Mouse (Mus musculus) urinary bladder, postnatal 25 days (tissue): ENCODE results near the gene Hspa4.
A peak's percentile ranks its signal among the peaks of the same experiment; 100 is the strongest.
"Not testable (repeated sequence)": the region's sequence is repeated elsewhere in the genome, so short reads cannot be mapped to it uniquely, and the experiment has no call there.

Source experiments
- DNase-seq: peaks from one replicate; pipeline ENCODE4 v3.0.0; 2022; ENCODE audit warnings: low spot score

The Hspa4 gene

DNA sequence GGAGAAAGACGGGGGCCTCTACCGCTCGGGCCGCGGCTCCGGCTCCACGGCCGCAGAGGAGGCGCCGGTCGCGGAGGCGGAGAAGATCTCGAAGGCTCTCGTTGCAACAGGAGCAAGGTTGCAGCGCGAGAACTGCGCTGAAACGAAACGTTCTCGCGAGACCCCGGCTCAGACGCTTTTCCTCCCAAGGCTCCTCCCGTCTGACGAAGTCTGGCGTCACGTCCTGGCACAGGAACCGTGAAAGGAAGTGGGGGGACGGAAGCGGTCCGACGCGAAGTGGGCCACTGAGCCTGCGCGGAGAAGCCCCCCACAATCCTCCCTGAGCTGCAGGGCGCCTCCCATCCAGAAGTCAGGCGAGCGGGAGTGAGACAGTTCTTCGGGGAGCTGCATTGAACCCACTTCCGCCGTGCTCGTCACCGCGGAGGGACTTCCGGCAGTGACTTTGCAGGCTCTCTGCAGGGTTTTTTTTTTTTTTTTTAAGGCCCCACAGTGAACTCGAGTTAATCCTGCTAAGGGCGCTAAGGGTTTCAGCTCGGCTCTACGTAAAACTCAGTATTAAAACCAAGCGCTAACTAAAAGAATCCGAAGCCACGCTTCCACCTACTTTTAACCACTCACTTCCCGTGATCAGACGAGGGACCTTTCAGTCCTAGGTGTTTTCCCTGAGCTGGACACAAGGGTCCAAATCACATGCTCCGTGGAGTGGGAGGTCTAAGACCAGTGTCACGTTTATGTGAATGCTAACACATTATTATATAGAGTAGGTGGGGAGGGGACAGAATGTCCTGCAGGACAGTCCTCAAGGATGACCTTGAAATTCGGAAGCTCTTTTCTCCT, at the start of gene Hspa4:
Gene Hspa4, minus strand, starts transcription at position 128 of the 837 bp plus-strand sequence.
- peak; percentile 99 for DNase-seq

DNA sequence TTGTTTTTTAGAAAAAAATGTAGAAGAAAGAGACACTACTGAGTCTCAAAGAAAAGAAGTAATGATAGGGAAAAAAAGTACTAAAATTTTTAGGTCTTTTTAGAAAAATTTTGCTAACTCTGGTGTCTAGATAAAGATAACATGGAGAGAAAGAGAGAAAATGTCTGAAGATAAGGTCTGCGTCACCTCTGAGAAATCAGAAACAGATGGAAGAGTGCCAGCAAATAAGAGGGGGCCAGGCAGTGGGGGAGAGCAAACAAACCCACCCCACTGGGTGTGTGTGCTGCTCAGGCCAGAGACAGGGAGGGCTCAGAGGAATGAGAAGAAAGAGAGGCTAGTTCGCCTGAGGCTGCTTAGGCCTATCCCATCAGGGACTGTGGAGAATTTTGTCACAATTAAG, 45.5 kb upstream of the Hspa4 start:
- DNase-seq = no peak

GRCm38 (mm10) chr11:53345328-53345727, 45.1 kb upstream of the Hspa4 start:
- no peak for DNase-seq

DNA sequence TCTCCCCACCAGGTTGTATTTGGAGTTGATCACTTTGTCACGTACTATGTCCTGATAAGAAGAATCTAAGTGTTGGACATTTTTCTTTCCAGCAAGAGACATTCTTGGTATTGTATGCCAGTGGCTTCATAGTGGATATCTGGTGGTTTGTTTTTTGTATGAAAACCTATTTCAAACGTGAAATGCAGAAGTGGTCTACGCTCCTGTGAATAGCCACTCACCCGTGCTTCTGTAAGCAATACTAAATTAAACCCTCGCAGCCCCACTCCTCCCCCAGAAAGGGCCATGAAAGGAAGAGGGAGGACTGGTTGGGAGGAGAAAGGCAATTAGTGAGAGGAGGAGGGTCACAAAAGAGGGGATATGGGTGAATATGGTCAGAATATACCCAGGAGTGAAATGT, 42.5 kb upstream of the Hspa4 start:
- no peak for DNase-seq

GRCm38 (mm10) chr11:53341019-53341418, 40.8 kb upstream of the Hspa4 start:
- DNase-seq = not testable (repeated sequence)

DNA sequence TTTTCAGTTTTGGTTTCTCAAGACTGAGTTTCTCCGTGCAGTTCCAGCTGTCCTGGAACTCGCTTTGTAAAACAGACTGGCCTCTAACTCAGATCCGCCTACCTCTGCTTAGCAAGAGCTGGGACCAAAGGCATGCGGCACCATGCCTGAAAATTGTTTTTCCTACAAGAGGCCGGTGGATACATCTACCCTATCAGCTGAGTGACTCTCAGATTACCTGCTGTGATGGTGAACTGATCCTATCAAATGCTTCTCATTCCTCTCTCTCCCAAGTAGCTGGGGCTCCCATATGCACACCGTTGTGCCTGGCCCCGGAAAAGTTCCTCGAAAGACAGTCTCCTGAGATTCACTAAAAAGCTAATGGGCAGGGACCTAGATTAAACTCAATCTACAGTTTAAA, 37.4 kb upstream of the Hspa4 start:
- DNase-seq = no peak

DNA sequence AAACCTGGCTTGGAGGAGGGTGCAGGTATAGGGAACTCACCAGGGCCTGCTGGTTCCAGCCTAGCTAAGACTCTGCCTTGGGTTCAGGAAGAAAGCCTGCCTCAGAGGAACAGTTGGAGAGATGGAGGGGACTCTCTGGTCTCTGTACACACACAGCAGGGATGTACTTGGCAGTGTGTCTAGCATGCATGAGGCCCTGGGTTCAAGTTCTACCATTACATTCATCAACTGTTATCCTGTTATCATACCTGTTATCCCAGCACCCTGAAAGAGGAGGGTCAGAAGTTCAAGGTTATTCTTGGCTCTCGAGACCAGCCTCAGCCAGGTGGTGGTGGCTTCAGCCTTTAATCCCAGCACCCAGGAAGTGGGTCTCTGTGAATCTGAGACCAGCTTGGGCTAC, 36.7 kb upstream of the Hspa4 start:
- no peak for DNase-seq

- no peak for DNase-seq
Observed at GRCm38 (mm10) chr11:53336182-53336571, 35.9 kb upstream of the Hspa4 start.

GRCm38 (mm10) chr11:53335505-53336181, 35.4 kb upstream of the Hspa4 start:
- DNase-seq = no peak

DNA sequence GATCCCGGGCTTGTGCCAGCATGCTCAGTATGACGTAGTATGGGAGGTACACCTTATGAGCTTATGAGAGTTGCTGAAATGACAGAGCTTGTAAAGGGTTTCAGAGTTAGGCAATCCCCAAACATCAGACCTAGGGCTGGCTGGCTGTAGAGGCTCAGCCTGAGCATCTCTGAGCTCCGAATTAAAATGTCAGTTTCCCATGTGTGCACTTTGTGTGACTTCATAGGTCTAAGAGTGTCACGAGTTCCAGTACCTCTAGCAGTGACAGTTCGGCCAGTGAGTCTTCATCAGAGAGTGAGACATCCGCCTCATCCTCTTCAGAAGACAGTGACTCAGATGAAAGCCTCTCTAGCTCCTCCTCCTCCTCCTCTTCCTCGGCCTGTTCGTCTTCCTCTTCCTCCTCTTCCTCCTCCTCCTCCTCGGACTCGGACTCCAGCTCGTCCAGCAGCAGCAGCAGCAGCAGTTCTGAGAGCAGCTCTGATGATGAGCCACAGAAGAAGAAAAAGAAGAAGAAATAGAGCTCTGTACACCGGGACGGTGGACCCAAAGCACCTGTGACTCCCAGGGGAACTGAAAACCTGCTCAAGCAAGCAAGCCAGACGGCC, 31.9 kb upstream of the Hspa4 start:
- DNase-seq = no peak

GRCm38 (mm10) chr11:53331121-53331520, 30.9 kb upstream of the Hspa4 start:
- DNase-seq = no peak

- no peak for DNase-seq
Observed at GRCm38 (mm10) chr11:53330325-53330724, 30.1 kb upstream of the Hspa4 start.

- peak; percentile 81 for DNase-seq
Observed at GRCm38 (mm10) chr11:53324512-53324968, 24.3 kb upstream of the Hspa4 start, which contains the start of gene Zcchc10. Zcchc10 (plus strand) TSS chr11:53324679.

- not testable (repeated sequence) for DNase-seq
Observed at GRCm38 (mm10) chr11:53319867-53320266, 19.6 kb upstream of the Hspa4 start.

GRCm38 (mm10) chr11:53318568-53318967, 18.3 kb upstream of the Hspa4 start:
- not testable (repeated sequence) for DNase-seq

DNA sequence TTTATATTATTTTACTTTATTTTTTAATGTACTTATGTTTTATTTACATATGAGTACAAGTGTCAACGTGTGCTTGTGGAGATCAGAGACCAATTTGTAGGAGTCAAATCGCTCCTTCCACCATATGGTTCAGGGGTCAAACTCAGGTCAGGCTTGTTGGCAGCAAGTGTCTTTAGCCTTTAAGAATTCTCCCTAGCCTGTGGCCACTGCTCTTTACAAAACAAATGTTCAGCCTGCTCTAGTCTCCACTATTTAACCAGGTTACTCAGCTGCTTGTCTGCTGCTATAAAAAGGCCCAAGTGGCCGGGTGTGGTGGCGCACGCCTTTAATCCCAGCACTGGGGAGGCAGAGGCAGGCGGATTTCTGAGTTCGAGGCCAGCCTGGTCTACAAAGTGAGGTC, 17.8 kb upstream of the Hspa4 start:
- DNase-seq = no peak

DNA sequence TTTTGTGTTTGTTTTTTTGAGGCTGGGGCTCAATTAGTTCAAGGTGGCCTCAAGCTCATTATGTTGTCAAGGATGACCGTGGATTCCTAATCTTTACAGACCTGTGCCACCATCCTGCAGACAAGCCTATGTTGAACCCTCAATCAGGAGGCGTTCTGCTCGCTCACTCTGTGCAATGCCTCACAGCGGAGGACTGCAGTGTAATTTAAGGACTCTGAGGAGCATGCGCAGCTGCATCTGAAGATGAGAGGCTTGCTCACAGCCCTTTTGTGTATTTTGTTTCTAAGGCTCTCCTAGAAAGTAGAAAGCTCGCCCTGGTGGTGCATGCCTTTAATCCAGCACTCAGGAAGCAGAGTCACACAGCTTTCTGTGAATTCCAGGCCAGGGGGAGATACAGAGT, 16.7 kb upstream of the Hspa4 start:
- no peak for DNase-seq

DNA sequence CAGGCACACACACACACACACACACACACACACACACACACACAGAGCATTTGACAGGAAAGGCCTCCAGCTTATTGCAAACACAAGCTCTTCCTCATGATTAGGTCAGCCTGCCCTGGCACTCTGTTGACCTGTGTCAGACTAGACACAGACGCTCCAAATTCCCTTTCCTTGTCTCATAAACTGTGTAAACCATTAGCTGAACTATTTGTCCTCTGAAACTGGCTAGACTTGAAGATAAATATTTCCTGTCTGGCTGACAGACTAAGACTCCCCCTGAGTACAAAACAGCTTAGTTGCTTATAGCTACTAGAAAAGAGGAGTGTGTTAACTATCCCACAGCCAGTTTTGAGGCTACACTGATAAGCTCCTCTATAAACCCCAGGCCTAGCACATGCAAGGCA, 14.5 kb upstream of the Hspa4 start:
- no peak for DNase-seq

- DNase-seq = not testable (repeated sequence)
Observed at GRCm38 (mm10) chr11:53312823-53313222, 12.6 kb upstream of the Hspa4 start.

DNA sequence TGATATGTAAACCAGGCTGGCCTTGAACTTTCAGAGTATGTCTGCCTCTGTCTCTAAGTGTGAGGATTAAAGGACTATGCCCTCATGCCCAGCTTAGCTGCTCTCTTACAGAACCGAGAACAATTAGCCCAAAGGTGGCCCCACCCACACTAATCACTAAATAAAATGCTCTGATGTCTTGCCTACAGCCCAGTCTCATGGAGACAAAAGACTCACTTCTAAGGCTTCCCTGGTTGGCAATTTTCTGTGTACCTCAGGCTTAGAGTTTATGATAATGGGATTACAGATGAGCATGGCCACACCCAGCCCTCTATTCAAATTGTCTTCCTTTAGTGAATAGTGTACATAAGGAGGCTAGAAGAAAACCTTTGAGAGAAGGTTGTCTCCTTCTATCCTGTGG, 11.1 kb upstream of the Hspa4 start:
- no peak for DNase-seq

DNA sequence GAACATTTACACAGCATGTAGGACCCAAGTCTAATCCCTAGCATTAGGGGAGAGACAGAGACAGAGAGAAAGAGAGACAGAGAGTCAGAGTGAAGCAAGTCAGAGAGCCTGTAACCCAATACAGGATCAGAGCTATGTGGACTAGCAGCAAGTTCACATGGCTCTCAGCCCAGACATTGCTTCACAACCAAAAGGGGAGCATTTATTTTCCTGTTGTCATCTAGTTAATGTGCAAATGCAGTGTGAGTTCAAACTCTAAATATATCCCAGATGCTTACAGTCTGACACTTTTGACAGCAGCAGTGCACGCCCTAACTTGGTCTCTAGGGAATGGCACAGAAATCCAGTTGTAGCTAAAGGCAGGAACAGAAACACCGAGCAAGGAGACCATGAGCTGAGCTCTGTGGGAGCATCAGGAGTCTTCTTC, 8.6 kb upstream of the Hspa4 start:
- DNase-seq = peak; percentile 56

- DNase-seq = peak; percentile 11
Observed at GRCm38 (mm10) chr11:53308251-53308864, 8.1 kb upstream of the Hspa4 start.
